Mouse (Mus musculus) left cerebral cortex, postnatal 25 days (tissue): Measurements from ENCODE around the gene Crtac1. TPM values are rescaled to one million over a fixed set of nuclear protein-coding genes. Genes with fewer than 3 reads are reported as not detected.

ENCODE experiments used
- DNase-seq, 2 experiments: peaks; one replicate each; pipeline ENCODE4 v3.0.0; 2022; ENCODE audit warnings: low spot score in 2 of 2, mixed read lengths in 1 of 2
- intact Hi-C: fragments of 180-260 bp; cut with DNase I; formaldehyde crosslinking; loops from one replicate; pipeline ENCODE4 v1.15.1; 2025
- total RNA-seq, 2 experiments: library from RNA; stranded (reverse); gene quantifications; 2 replicates each; pipeline ENCODE4 v1.2.3; 2021

Crtac1 gene
- total RNA-seq, 2 experiments from 2014 or later = 59.1 to 72.7 TPM

DNA sequence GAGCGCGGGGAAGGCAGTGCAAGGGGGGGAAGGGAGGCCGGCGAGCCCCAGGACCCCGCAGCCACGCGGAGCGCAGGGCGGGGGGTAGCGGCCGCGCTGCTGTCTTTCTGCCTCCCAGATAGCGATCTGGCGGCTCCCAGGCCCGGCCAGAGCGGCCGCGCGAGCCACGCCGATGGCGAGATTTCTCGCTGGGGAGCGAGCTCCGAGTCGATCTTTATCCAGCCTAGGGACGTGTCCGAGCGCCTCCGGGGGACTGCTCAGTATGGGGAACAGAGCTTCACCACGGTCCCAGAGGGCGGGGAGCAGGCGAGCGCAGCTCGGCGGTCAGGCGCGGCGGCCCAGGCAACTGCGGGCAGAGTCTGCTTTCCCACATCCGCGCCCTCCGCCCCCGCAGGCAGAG, 608 bp upstream of the Crtac1 start:
- DNase-seq = peak; percentile 27 to 49
- intact Hi-C loops = loop anchor here (5.0 kb wide), 1 partner anchor 85 kb away; the partner anchor contains the start of gene R3hcc1l

DNA sequence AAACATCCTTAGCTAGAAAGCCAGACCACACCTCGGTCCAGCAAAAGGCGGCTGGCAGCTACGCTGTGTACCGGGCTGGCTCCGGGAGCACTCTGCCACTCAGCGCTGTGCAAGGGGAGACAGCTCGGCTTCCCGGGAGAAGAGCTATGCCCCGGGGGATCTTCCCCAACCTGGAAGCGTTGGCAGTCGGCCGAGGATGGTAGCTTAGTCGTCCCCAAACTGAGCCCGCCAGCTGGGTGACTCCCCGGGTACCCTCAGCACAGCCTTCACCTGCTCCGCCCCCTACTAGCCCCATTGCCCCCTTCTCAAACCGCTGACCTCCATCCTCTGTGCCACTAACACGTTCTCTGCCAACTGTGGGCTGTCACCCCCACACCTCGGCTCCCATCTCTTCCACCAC, 602 bp downstream of the Crtac1 start:
- intact Hi-C loops = loop anchor here (2.0 to 5.0 kb wide), 2 partner anchors 86 to 114 kb away; partner anchors contain the start of gene R3hcc1l
- DNase-seq = peak in 1 of 2 experiments; percentile 35

DNA sequence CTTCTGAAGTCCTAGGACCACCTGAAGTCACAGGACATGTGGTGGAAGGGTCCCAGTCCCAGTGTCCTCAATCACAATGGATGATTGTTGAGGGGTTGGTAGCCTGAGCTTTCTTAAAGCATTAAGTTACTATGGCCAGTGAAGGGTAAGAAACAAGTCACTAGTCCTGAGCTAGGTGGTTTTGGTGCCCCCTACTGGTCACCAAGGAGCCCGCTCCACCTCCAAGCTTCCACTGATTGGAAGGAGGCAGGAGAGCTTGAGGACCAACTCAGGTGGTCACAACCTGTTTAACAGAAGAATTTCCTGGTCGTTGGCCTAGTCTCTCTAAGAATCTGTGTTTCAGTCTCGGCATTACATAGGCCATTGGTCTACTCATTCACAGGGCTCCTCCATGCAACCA, 2.2 kb downstream of the Crtac1 start:
- intact Hi-C loops = no loop called here
- peak; percentile 66 to 79 for DNase-seq

DNA sequence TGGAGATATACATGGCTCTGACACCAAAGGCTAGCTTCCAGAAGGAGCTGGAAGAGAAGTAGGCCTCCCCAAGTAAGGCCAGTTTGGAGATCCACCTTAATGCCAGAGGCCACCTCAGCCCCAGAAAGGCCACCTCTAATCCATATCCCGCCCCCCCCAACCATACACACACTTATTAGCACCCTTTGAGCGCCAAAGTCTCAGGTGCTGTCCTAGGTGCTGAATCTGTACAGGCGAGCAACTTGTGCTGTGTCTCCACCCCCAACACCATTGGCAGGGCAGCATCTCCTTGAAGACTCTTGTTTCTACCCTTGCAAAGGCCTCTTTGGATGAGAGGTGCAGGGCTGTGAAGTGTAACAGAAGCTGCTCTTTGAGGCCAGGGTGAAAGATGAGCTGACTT, 6.4 kb downstream of the Crtac1 start:
- no peak for DNase-seq
- intact Hi-C loops = no loop called here

DNA sequence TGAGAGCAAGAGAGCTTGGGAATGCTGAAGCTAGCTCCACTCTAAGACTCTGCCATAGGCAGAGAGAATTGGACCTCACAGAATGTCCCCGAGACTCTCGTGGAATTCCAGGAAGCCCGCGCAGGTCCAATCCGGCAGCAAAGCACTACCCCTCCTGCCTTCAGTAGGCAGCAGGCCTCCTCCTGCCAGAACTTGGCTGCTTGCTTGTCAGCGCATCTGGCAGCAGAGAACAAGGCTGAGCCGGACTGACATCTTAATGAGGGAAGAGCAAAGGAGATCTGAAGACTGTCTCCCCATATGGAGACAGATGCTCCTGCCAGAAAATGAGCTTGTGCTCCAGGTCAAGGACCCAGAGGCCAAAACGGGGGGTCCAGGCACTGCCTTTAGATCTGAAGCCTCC, 16.5 kb downstream of the Crtac1 start:
- peak in 1 of 2 experiments; percentile 59 for DNase-seq
- intact Hi-C loops = no loop called here

DNA sequence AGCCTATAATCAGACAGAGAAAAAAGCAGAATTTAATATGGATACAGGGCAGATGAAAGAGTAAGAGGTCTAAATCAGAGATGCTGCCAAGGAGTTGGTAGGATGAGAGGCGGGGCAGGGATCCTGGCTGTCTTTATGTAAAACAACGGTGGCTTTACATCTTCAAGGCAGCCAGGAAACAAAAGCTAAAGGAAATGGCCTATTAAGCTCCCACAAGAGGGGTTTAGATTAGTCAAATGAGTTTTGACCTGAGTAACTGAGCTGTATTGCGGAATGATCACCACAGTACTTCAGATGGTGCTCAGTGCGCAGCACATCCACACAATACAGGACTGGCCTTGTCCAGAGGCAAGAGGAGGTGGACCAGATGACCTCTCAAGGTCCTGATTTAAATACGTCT, 21.7 kb downstream of the Crtac1 start:
- intact Hi-C loops = no loop called here

DNA sequence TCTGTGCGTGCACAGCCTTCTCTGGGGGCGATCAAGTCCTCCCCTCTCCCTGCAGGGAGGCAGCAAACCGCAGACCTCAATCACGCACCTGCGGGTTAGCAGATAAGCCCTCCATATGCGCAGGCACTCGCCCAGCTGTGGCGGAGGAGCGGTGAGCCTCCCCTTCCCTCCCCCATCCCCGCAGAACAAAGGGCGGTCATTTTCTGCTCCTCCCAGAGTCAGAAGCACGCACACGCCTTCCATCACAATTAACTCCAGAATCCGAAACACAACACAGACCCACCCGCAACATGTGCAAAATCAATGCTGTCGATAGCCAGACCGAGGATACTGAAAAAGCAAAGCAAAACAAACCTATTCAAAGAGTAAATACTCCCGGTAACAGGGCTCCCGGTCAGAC, 22.4 kb downstream of the Crtac1 start:
- DNase-seq = no peak
- intact Hi-C loops = no loop called here

More for the DNA sequence above, 21.7 kb downstream of the Crtac1 start:
- DNase-seq = no peak

DNA sequence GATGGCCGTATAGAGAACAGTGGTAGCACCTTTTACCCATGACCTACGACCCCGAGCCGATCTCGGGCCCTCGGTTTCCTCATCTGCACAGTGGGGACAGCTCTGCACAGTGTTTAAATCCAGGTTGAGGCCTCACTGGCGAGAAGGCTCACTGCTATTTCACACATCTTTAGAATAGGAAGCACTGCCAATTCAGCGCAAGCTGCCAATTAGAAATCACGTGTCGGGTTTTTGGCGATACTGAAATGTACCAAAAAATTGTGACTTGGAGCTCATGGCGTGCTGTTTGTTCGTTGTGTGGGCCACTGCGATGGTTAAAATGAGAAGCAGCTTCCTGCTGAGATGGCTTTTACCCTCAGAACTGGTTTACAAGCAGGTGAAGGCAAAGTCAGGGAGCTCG, 27.2 kb downstream of the Crtac1 start:
- DNase-seq = peak in 1 of 2 experiments; percentile 56
- intact Hi-C loops = no loop called here

DNA sequence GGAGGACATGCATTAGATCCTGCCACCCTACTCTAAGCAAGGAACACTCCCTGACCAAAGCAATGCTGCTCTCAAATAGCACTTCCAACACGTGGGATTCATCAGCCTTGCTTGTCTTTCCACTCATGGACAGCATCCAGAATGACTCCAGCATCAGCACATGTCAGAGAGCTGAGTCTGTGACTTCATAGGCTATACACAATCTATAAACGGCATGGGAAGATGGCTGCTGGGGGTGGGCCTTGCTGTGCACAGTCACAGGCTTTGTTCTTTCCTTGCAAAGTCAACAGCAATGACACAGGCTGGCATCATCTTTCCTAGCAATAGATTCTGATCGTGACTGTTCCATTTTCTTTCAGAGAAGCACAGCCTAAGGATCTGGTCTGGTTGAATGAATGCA, 31.6 kb downstream of the Crtac1 start:
- intact Hi-C loops = no loop called here
- peak in 1 of 2 experiments; percentile 74 for DNase-seq

DNA sequence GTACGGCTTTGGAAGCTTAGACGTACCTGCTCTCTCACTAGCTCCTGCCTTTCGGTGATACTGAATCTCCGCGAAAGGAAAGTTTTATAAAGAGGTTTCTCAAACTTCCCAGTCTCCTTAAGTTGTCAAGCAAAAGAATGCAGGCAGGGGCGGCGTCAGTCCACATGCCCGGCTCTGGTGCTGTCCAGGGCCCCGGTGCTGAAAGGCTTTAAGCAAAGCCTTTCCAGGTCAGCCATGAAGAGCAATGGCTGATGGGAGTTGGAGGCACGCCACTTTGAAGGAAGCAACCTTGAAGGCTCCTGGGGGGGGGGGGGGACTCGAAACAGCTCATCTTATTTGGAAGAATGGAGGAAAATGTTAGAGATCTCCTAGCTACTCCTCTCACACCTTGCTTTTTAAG, 34.3 kb downstream of the Crtac1 start:
- intact Hi-C loops = no loop called here
- DNase-seq = no peak

DNA sequence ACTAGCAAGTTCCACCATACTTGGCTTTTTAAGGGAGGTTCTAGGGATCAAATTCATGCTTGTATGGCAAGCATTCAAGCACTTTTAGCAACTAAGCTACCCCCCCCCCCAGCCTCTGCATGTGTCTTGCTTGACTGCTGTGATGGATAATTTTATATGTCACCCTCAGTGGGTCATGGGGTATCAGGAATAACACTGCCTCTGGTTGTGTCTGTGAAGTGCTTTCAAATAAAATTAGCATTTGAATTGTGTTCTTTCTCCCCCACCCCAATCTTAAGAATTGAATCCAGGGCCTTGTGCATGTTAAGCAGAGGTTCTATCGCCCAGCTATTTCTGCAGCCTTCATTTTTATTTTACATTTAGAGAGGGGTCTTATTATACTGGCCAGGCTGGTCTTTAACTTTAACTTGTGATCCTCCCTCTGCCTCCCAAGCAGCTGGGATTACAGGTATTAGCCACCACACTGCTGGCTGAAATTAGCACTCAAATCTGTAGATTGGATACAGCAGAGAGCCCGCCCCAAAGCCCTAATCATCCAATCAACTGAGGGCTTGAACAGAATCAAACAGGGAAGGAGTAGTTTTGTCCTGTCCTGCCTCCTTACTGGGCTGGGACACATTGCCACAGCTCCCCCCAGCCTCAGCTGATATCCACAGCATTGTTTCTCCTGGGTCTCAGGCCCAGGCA, 36.6 kb downstream of the Crtac1 start:
- intact Hi-C loops = no loop called here
- DNase-seq = no peak

DNA sequence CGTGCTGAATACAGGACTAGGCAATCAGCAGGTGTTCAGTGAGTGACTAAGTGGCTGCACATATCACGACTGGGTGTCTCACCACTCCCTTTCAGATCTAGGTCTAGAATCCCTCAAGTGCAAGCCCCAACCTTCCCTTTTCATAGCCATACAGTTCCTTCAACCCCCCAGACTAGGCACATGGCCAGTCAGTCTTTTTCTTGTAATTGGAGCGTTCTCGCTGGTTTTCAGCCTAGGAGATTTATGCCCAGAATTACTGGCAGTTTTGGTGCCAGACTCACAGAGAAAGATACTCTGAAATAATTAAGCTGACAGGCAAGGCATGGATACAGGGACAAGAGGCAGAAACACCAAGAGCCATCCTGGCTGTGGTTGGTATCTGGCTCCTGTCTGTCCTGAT, 37.7 kb downstream of the Crtac1 start:
- peak in 1 of 2 experiments; percentile 72 for DNase-seq
- intact Hi-C loops = no loop called here

DNA sequence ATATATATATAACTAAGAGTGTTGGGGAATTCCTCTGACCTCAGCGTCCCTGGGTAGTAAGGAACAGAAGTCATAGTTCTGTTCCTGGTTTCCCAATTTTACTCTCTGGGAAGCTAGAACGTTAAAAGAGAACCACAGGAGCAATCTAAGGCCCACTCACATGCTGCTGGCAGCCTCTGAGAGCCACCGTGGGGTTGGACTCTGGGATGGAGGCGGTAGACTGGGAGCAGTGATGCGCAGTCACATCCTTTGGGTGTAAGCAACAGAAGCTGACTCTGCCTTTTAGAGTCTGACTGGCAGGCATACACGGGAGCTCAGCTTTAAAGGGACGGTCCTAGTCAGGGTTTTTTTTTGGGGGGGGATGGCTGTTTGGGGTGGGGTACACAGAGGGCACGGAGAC, 39.5 kb downstream of the Crtac1 start:
- intact Hi-C loops = no loop called here
- peak in 1 of 2 experiments; percentile 85 for DNase-seq

DNA sequence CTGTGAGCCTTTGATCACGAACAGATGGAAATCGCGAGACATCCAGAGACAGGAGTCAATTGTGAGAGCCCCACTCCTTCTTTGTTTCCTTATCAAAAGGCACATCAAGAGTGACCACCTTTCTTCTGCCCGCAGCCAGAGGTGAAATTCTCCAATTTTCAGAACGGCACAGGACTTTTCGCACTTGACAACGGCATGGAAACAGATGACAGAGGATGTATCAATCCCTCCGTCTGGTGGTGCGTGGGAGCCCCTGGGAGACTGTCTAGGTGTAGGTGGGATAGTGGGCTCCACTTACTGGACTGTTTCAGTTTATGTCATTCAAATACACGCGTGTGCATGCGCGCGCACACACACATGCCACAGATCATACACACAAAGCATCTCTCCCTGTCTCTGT, 42.0 kb downstream of the Crtac1 start:
- peak in 1 of 2 experiments; percentile 47 for DNase-seq
- intact Hi-C loops = no loop called here

DNA sequence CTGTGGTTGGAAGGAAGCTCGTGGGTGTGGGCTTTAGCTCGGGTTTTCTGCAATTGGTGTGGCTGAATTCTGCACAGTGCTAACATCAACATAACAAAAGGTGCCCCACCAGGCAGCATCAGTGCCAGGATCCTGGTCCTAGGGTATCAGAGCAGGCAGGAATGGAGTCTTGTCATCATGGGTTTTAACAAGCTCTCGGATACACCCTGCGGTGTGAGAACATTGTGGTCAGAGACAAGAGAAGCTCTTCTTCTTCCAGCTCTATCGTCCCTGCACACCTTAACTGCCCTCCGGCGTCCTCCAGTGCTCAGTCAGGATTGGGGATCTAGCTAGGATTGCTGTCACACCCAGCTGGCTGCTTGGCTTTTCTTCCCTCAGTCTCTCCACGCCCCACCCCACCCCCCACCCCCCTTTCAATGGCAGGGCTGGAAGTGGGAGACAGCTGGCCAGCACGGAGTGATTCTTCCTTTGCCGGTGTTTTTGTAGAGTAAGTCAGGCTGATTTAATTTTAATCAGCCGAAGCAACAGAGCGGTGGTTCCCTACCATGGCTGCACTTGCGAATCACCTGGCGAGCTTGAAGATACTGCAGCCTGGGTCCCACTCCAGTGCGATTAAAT, 46.5 kb downstream of the Crtac1 start:
- DNase-seq = no peak
- intact Hi-C loops = no loop called here

DNA sequence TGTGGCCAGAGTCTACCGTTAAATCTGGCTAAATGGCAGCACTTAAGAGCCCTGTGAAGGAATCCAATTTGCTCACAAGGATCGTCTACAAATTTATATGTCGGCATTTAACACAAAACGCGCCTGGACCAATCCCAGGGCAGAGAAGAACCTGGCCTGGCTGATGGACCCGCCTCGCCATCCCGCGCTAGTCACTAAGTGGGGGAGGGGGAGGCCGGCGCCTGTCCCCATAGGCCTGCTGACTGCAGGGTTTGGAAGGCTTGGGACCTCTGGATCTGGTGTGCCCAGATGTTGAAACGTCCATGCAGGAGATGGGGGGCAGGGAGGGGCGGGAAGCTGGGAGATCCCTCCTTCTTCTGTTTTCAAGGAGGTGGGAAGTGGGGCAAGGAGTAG, 50.6 kb downstream of the Crtac1 start:
- intact Hi-C loops = no loop called here
- DNase-seq = no peak

DNA sequence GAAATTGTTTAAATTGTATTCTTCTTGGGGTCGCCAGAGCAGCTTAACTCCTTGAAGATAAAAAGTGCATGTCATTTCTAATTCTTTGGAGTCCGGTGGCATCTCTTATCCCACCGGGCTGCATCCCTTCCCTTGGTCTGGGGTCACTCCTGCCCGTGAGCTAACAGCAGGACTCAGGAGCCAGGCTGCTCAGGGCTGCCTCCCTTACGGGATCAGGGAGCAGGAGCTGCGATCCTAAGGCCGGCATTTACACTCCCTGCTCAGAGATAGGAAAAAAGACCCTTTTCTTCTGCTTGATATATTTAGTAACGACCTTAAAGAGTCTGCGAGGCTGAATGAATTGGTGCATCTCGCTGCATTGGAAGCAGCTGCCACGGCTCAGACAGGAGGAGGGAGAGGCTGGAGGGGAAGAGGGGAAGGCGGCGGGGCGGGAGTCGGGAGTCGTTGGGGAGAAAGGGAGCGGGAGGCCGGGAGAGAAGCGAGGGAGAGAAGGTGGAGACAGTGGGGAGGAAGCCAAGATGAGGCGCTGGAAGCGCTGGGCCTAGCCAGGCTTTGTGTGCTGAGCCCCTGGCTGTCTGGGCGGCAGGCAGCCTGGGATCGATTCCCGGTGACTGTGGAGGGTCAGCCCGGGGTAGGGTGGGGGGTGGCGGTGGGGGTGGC, 51.1 kb downstream of the Crtac1 start:
- intact Hi-C loops = no loop called here
- peak in 1 of 2 experiments; percentile 70 for DNase-seq

DNA sequence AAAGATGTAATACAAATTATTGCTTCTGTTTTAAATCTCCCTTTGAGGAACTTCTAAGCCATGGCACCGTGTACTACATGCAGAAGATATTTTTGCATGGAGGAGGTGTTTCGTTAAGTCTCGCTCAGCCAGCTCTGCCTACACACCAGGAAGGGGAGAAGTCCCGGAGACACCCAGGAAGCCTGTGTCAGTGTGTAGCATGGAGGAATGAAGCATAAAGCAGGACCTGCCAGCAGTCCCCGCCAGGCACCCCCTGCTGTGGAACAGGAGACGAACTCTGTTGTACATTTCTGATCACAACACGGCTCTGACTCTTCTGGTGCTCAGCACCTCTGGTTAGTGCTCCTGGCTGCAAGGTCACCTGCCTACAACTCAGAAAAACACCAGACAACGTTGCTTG, 51.8 kb downstream of the Crtac1 start:
- DNase-seq = peak; percentile 62 to 93
- intact Hi-C loops = no loop called here

DNA sequence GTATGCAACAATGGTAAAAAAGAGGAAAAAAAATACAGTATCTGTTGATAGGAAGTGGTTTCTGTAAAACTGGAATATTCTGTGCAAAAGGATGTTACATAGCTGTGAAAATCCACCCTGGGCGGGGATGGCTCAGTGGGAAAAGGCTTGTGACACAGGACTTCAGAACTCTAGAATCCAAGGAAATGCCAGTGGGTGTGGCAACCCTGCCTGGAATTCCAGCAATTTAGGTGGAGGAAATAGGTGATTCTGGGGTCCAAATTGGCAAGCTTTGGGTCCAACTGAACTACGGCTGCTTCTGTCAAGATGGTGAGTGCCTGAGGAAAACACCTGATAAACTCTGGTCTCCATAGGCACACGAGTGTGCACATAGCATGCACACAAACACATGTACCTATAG, 54.4 kb downstream of the Crtac1 start:
- DNase-seq = no peak
- intact Hi-C loops = no loop called here

DNA sequence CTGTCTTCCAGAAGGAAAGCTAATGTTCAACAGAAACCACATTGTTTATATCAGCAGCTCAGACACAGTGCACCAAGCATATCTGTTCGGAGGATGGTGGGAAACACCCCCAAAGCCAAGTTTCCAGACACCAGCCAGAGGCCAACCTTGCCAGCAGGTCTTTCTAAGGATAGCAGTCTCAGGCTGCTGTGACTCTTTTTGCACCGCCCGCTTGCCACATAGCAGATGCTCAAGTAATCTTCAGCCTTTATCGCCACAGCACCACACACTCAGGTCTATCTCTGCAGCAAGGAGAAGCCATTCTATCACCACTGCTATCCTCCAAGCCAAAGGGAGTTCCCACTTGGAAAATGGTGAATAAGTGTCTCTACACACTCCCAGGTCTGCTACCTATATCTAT, 68.0 kb downstream of the Crtac1 start:
- DNase-seq = peak in 1 of 2 experiments; percentile 56
- intact Hi-C loops = loop anchor here (10.0 kb wide), 1 partner anchor 129 kb away; no protein-coding TSS in a partner anchor

DNA sequence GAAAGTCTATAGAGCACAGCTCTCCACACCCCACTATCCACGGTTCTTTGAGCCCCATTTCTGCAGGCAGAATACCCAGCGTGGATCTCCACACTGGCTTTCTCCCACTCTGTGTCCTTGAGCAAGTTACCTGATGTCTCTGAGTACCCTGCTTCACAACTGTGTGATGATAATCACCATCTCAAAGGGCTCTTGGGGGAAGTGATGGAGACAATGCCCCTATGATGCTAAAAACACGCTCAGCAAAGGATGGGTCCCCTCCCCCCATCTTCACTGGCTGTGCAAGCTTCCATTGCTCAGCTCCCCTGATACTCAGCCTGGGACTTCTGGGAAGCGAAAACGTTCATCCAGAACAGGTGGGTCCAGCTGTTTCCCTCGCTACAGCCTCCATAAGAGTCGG, 73.2 kb downstream of the Crtac1 start:
- no peak for DNase-seq
- intact Hi-C loops = no loop called here
